Mouse (Mus musculus): Measurements from ENCODE around the gene Myo19. TPM values are rescaled to one million over a fixed set of nuclear protein-coding genes. Genes with fewer than 3 reads are reported as not detected.
"Not testable (repeated sequence)": the region's sequence is repeated elsewhere in the genome, so short reads cannot be mapped to it uniquely, and the experiment has no call there.

The Myo19 gene
- polyA plus RNA-seq, 1 experiment from 2014 or later = 14.2 TPM

- Histone ChIP-seq H3K9me3 (replicated peaks) (no peaks in the 10 kb centered on the region), H3K4me1 (peaks cover 7% of the 10 kb centered on the region; the same call in 1 of the 2 replicates), H3K4me3 (replicated peaks) (peak overlapping the region; percentile 91), H3K27me3 (no peaks in the 10 kb centered on the region), H3K4me2 (replicated peaks) (peak overlapping the region; percentile 47), H3K27ac (replicated peaks) (peak overlapping the region; percentile 98), H3K9ac (peak overlapping the region; percentile 88), H3K36me3 (no peaks in the 10 kb centered on the region)
- 0% methylated on average over 10 of the region's 10 CpGs for WGBS
- ATAC-seq (ENCODE audit: insufficient number of reproducible peaks, low FRiP score, low TSS enrichment, low read depth) = no peak; the same call in 1 of the 2 replicates
These were observed 8.9 kb upstream of the Myo19 start for GRCm38 (mm10) chr11:84871046-84871445.

- ATAC-seq (ENCODE audit: insufficient number of reproducible peaks, low FRiP score, low TSS enrichment, low read depth) = no peak
- no peaks in the 10 kb centered on the region for H3K27me3 ChIP-seq
- WGBS = 64% methylated on average over 4 of the region's 4 CpGs
- H3K9ac ChIP-seq = 0 out of 2 replicates have a peak overlapping the region, but pooled peaks have one; percentile 88
- peaks cover 7% of the 10 kb centered on the region; the same call in 1 of the 2 replicates for H3K4me1 ChIP-seq
- H3K36me3 ChIP-seq = no peaks in the 10 kb centered on the region
- peak overlapping the region; percentile 47 for H3K4me2 ChIP-seq (replicated peaks)
- peak overlapping the region; percentile 98 for H3K27ac ChIP-seq (replicated peaks)
- peak overlapping the region; percentile 91 for H3K4me3 ChIP-seq (replicated peaks)
- H3K9me3 ChIP-seq (replicated peaks) = no peaks in the 10 kb centered on the region
These were observed 8.3 kb upstream of the Myo19 start for GRCm38 (mm10) chr11:84871548-84872069.

- Histone ChIP-seq H3K27me3 (no peaks in the 10 kb centered on the region), H3K9ac (no peak overlapping the region), H3K9me3 (replicated peaks) (no peaks in the 10 kb centered on the region), H3K36me3 (0 out of 2 replicates have a peak, but pooled peaks cover 4% of the 10 kb centered on the region), H3K4me1 (peaks cover 4% of the 10 kb centered on the region; the same call in 1 of the 2 replicates), H3K27ac (replicated peaks) (no peak overlapping the region), H3K4me2 (replicated peaks) (no peak overlapping the region), H3K4me3 (replicated peaks) (no peak overlapping the region)
- ATAC-seq (ENCODE audit: insufficient number of reproducible peaks, low FRiP score, low TSS enrichment, low read depth) = no peak
- WGBS = 78% methylated on average over 1 of the region's 1 CpGs
These were observed 6.7 kb upstream of the Myo19 start for GRCm38 (mm10) chr11:84873042-84873833.

- H3K4me1 ChIP-seq = peaks cover 11% of the 10 kb centered on the region
- not testable (repeated sequence) for ATAC-seq (ENCODE audit: insufficient number of reproducible peaks, low FRiP score, low TSS enrichment, low read depth); H3K4me2 ChIP-seq (replicated peaks); H3K27ac ChIP-seq (replicated peaks); H3K9me3 ChIP-seq (replicated peaks); H3K9ac ChIP-seq; H3K27me3 ChIP-seq; H3K36me3 ChIP-seq; H3K4me3 ChIP-seq (replicated peaks)
- no CpG with 5 or more reads among the region's 1 CpGs for WGBS
These were observed 3.9 kb upstream of the Myo19 start for GRCm38 (mm10) chr11:84876020-84876419.

GRCm38 (mm10) chr11:84879007-84879771 lies 759 bp upstream of the Myo19 start:
- Histone ChIP-seq H3K36me3 (peaks cover 11% of the 10 kb centered on the region; the same call in 1 of the 2 replicates), H3K27ac (replicated peaks) (peak overlapping the region; percentile 93), H3K27me3 (no peaks in the 10 kb centered on the region), H3K4me1 (peaks cover 17% of the 10 kb centered on the region), H3K4me2 (replicated peaks) (peak overlapping the region; percentile 91), H3K9me3 (replicated peaks) (no peaks in the 10 kb centered on the region), H3K4me3 (replicated peaks) (peak overlapping the region; percentile 89), H3K9ac (peak overlapping the region; percentile 70)
- ATAC-seq (ENCODE audit: insufficient number of reproducible peaks, low FRiP score, low TSS enrichment, low read depth) = no peak
- 20% methylated on average over 7 of the region's 7 CpGs for WGBS

GRCm38 (mm10) chr11:84880465-84880961 lies 565 bp downstream of the Myo19 start:
- H3K36me3 ChIP-seq = peaks cover 18% of the 10 kb centered on the region; the same call in 1 of the 2 replicates
- peak overlapping the region; percentile 76 for H3K9ac ChIP-seq
- H3K4me1 ChIP-seq = peaks cover 17% of the 10 kb centered on the region
- peak overlapping the region; percentile 91 for H3K4me2 ChIP-seq (replicated peaks)
- under 1% methylated on average over 21 of the region's 24 CpGs for WGBS
- peak overlapping the region; percentile 89 for H3K4me3 ChIP-seq (replicated peaks)
- no peaks in the 10 kb centered on the region for H3K27me3 ChIP-seq
- no peaks in the 10 kb centered on the region for H3K9me3 ChIP-seq (replicated peaks)
- H3K27ac ChIP-seq (replicated peaks) = peak overlapping the region; percentile 93
- peak; percentile 25; the same call in 1 of the 2 replicates for ATAC-seq (ENCODE audit: insufficient number of reproducible peaks, low FRiP score, low TSS enrichment, low read depth)

- peak; percentile 40; the same call in 1 of the 2 replicates for ATAC-seq (ENCODE audit: insufficient number of reproducible peaks, low FRiP score, low TSS enrichment, low read depth)
- Histone ChIP-seq H3K27ac (replicated peaks) (peak overlapping the region; percentile 93), H3K36me3 (peaks cover 19% of the 10 kb centered on the region), H3K4me1 (peaks cover 17% of the 10 kb centered on the region), H3K27me3 (no peaks in the 10 kb centered on the region), H3K9me3 (replicated peaks) (no peaks in the 10 kb centered on the region), H3K4me3 (replicated peaks) (peak overlapping the region; percentile 89), H3K9ac (peak overlapping the region; percentile 76), H3K4me2 (replicated peaks) (peak overlapping the region; percentile 91)
- 35% methylated on average over 9 of the region's 9 CpGs for WGBS
These were observed 1.0 kb downstream of the Myo19 start for GRCm38 (mm10) chr11:84880971-84881370.

GRCm38 (mm10) chr11:84882346-84882745 lies 2.4 kb downstream of the Myo19 start:
- Histone ChIP-seq H3K4me1 (peaks cover 17% of the 10 kb centered on the region), H3K36me3 (peaks cover 30% of the 10 kb centered on the region), H3K27ac (replicated peaks) (no peak overlapping the region), H3K27me3 (no peaks in the 10 kb centered on the region), H3K9me3 (replicated peaks) (no peaks in the 10 kb centered on the region), H3K4me2 (replicated peaks) (no peak overlapping the region), H3K4me3 (replicated peaks) (no peak overlapping the region), H3K9ac (no peak overlapping the region)
- WGBS = 77% methylated on average over 7 of the region's 7 CpGs
- no peak for ATAC-seq (ENCODE audit: insufficient number of reproducible peaks, low FRiP score, low TSS enrichment, low read depth)

GRCm38 (mm10) chr11:84885238-84885637 lies 5.3 kb downstream of the Myo19 start:
- H3K4me2 ChIP-seq (replicated peaks) = no peak overlapping the region
- H3K27ac ChIP-seq (replicated peaks) = no peak overlapping the region
- H3K4me3 ChIP-seq (replicated peaks) = no peak overlapping the region
- no peaks in the 10 kb centered on the region for H3K27me3 ChIP-seq
- peak; percentile 30; the same call in 1 of the 2 replicates for ATAC-seq (ENCODE audit: insufficient number of reproducible peaks, low FRiP score, low TSS enrichment, low read depth)
- no peak overlapping the region for H3K9ac ChIP-seq
- H3K36me3 ChIP-seq = peaks cover 46% of the 10 kb centered on the region
- 65% methylated on average over 4 of the region's 4 CpGs for WGBS
- peaks cover 10% of the 10 kb centered on the region for H3K4me1 ChIP-seq
- no peaks in the 10 kb centered on the region for H3K9me3 ChIP-seq (replicated peaks)

- Histone ChIP-seq H3K9me3 (replicated peaks) (no peaks in the 10 kb centered on the region), H3K4me3 (replicated peaks) (no peak overlapping the region), H3K27me3 (no peaks in the 10 kb centered on the region), H3K27ac (replicated peaks) (no peak overlapping the region), H3K4me1 (peaks cover 4% of the 10 kb centered on the region), H3K9ac (no peak overlapping the region), H3K4me2 (replicated peaks) (no peak overlapping the region), H3K36me3 (peaks cover 49% of the 10 kb centered on the region)
- WGBS = 89% methylated on average over 5 of the region's 5 CpGs
- ATAC-seq (ENCODE audit: insufficient number of reproducible peaks, low FRiP score, low TSS enrichment, low read depth) = no peak
These were observed 6.3 kb downstream of the Myo19 start for GRCm38 (mm10) chr11:84886236-84886635.
